Mouse (Mus musculus): Measurements from ENCODE around the gene Fgf2. TPM values are rescaled to one million over a fixed set of nuclear protein-coding genes. Genes with fewer than 3 reads are reported as not detected.

The Fgf2 gene
- polyA plus RNA-seq, 1 experiment from 2014 or later: 1.4 TPM

Other genes with a start within 250 kb of the Fgf2 start
- gene Il2, start 222.4 kb upstream of the Fgf2 start, polyA plus RNA-seq (2015; fragmentation: Nextera tagmentation; extraction: Ambion mirVana): 0.16 and 0.44 TPM in 2 replicates
- not detected in 2 replicates for gene Il21, start 115.7 kb upstream of the Fgf2 start, polyA plus RNA-seq (2015; fragmentation: Nextera tagmentation; extraction: Ambion mirVana)
- 4.5 and 4.7 TPM in 2 replicates for gene Bbs12, start 35.8 kb upstream of the Fgf2 start, polyA plus RNA-seq (2015; fragmentation: Nextera tagmentation; extraction: Ambion mirVana)
- gene Cetn4, start 35.6 kb upstream of the Fgf2 start, polyA plus RNA-seq (2015; fragmentation: Nextera tagmentation; extraction: Ambion mirVana): 1.1 and 1.9 TPM in 2 replicates
- 19.7 and 24.4 TPM in 2 replicates for gene Spata5, start 71.5 kb downstream of the Fgf2 start, polyA plus RNA-seq (2015; fragmentation: Nextera tagmentation; extraction: Ambion mirVana)
- 13.4 and 13.7 TPM in 2 replicates for gene Nudt6, start 71.9 kb downstream of the Fgf2 start, polyA plus RNA-seq (2015; fragmentation: Nextera tagmentation; extraction: Ambion mirVana)

Data from heart, embryonic 15.5 days (tissue).